Mouse (Mus musculus): Measurements from ENCODE around the gene Olfr1532-ps1. TPM values are rescaled to one million over a fixed set of nuclear protein-coding genes. Genes with fewer than 3 reads are reported as not detected.

Olfr1532-ps1 gene
- not detected for total RNA-seq (2023)

DNA sequence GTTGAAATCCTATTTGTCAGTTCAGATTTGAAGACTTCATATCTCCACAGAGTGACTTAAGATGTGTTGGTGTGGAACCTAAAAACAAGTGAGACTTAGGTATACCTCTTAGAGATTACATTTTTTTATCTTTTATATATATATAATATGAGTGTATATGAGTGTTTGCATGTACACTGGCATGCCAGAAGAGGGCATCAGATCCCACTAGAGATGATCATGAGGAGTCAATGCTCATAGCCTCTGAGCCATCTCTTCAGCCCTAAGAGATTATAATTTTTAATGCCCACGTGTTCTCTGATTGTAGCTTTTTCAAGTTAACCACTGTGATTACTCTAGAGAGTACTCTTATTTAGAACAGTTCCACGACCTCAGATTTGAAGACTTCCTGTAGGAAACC lies at the start of gene Olfr1532-ps1:
Olfr1532-ps1 (plus strand) TSS at position 326 of the 400 bp plus-strand sequence.

DNA sequence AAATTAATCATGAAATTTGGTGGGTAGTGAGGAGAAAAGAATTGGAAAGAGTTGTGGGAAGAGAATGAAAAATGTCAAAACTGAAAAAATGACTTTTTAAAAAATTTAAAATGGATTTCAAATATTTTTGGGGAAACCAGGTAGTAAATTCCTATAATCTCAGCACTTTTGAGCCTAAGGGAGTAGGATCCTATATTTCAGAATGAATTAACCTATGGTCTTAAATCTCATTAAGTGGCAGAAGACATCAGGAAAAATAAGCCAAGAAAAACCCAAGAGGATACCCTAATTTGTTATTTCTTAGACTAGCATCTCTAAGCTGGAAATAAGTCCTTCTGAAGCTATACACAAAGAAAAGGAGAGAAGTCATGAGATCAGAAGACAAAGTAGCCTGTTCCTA lies 44.9 kb upstream of the Olfr1532-ps1 start, which contains the start of gene Olfr704:
Olfr704 (plus strand) TSS at position 301 of the 400 bp plus-strand sequence.

DNA sequence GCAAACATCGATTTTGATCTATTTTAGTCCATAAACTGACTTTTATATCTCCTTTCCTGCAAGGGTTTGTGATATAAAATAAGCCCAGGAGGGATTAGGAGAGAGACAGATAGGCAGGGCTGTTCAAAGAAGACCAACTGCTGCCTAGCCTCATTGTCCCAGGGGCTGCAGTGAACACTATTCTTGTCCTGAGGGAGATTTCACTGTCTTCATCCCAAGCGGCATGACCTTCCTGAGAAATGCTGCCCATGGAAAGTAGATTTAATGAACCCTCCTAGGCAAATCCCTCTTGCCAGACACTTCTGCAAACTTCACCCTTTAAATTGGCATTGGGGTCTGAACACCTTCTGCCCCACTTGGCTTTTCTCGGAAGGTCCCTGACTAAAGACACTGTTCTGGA lies 31.0 kb upstream of the Olfr1532-ps1 start, which contains the start of gene Olfr705:
Olfr705 (minus strand) TSS at position 101 of the 400 bp plus-strand sequence.

DNA sequence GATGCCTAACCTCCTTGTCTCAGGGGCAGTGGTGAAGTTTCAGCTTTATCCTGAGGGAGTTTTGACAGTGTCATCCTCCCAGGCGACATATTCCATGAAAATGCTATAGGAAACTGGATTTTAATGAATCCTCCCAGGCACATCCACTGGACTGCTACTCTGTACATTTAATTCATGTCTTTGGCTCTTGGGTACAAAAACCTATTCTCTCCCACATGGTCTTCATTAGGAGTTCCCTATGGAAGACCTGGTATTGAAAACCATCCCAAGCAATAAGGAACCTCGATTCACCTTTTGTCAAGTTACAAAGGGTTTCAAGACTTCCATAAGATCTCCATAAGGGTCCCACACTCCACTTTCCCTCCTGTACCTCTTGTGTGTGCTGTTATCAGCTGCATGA lies 19.7 kb upstream of the Olfr1532-ps1 start, which contains the start of gene Olfr706:
Olfr706 (minus strand) TSS at position 101 of the 400 bp plus-strand sequence.

DNA sequence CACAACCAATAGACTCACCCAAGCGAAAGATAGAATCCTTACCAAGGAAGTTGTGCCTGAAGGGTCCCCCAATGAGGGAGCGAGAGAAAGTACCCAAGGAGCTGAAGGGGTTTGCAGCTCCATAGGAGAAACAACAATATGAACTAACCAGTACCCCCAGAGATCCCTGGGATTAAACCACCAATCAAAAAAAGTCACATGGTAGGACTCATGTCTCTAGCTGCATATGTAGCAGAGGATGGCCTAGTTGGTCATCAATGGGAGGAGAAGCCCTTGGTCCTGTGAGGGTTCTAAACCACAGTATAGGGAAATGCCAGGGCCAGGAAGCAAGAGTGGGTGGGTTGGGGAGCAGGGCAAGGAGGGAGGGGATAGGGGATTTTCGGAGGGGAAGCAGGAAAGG lies 6.7 kb upstream of the Olfr1532-ps1 start, which contains the start of gene Olfr707:
Olfr707 (minus strand) TSS at position 101 of the 400 bp plus-strand sequence.

DNA sequence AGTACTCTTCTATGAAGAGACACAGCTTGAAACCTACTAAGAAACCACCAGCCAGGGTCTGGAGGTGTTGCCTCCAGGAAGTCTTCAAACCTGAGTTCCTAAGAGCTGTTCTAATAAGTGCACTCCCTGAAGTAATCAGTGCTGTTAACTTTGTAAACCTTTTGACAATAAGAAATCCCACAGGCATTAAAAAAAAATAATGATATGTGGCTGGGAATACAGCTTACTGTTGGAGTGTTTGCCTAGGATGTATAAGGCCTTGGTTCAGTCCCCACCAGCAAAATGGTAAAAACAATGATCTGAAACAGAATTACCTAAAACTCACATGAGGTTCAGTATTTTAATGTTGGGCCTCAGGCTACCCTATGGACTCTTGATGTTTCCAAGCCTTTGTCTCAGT lies 24.3 kb downstream of the Olfr1532-ps1 start, which contains the start of gene Olfr709-ps1:
Olfr709-ps1 (minus strand) TSS at position 101 of the 400 bp plus-strand sequence.

DNA sequence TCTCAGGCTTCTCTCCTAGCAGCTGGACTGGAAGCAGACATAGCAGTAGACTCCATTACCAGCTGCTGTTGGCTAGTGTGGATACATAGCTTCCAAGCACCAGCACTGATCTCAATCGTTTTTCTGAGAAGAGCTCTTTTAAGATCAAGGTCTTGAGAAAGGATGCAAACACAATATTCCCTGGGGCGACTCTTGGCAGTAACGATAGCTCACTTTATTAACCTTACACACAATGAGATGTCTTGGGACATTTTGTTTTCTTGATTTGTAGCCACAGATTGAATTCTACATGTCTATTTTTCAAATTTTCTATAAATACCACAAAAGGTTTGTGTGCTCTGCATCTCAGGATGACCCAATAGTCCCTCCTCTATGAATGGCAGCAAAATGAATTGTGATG lies 40.4 kb downstream of the Olfr1532-ps1 start, which contains the start of gene Olfr710:
Olfr710 (minus strand) TSS at position 101 of the 400 bp plus-strand sequence.

DNA sequence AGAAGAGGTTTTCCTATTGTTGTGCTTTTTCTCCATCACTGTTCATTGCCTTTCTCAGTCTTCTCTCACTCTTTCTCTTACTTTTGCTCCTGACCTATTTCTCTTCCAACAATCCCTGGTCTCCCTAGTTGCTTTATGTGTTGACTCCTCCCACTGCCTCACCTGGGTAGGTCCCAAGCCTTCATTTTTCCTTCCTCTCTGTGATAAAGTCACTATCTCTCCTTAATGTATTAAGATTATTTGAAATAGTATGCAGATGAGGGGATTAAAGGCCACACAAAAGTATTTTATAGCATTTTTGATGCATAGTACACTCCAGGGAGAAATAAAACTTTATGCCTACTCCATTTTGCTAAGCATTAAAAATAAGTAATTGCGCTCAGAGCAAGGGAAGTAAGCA lies 56.0 kb downstream of the Olfr1532-ps1 start, which contains the start of gene Olfr6:
Olfr6 (minus strand) TSS at position 101 of the 400 bp plus-strand sequence.

Other genes with a start within 250 kb of the Olfr1532-ps1 start
- not detected for gene Olfr693, start 227.4 kb upstream of the Olfr1532-ps1 start, total RNA-seq (2023)
- not detected for gene Olfr694, start 216.2 kb upstream of the Olfr1532-ps1 start, total RNA-seq (2023)
- not detected for gene Olfr695, start 191.6 kb upstream of the Olfr1532-ps1 start, total RNA-seq (2023)
- gene Olfr697, start 165.6 kb upstream of the Olfr1532-ps1 start, total RNA-seq (2023), result not detected
- not detected for gene Olfr698, start 152.6 kb upstream of the Olfr1532-ps1 start, total RNA-seq (2023)
- not detected for gene Olfr699, start 114.8 kb upstream of the Olfr1532-ps1 start, total RNA-seq (2023)
- not detected for gene Olfr700, start 99.2 kb upstream of the Olfr1532-ps1 start, total RNA-seq (2023)
- gene Olfr701, start 93.9 kb upstream of the Olfr1532-ps1 start, total RNA-seq (2023), result not detected
- gene Olfr702, start 74.1 kb upstream of the Olfr1532-ps1 start, total RNA-seq (2023), result not detected
- gene Olfr703, start 64.6 kb upstream of the Olfr1532-ps1 start, total RNA-seq (2023), result not detected
- gene Olfr704, start 44.8 kb upstream of the Olfr1532-ps1 start, total RNA-seq (2023), result not detected
- not detected for gene Olfr705, start 31.1 kb upstream of the Olfr1532-ps1 start, total RNA-seq (2023)
- gene Olfr706, start 19.8 kb upstream of the Olfr1532-ps1 start, total RNA-seq (2023), result not detected
- gene Olfr707, start 6.8 kb upstream of the Olfr1532-ps1 start, total RNA-seq (2023), result not detected
- under 1 TPM; 0.09 to 0.15 TPM for gene Olfr709-ps1, start 24.2 kb downstream of the Olfr1532-ps1 start, total RNA-seq (2023)
- gene Olfr710, start 40.3 kb downstream of the Olfr1532-ps1 start, total RNA-seq (2023), result not detected
- gene Olfr6, start 55.9 kb downstream of the Olfr1532-ps1 start, total RNA-seq (2023), result not detected
- not detected for gene Olfr711, start 67.5 kb downstream of the Olfr1532-ps1 start, total RNA-seq (2023)
- not detected for gene Olfr2, start 98.1 kb downstream of the Olfr1532-ps1 start, total RNA-seq (2023)
- gene Olfr713, start 123.2 kb downstream of the Olfr1532-ps1 start, total RNA-seq (2023), result not detected
- not detected for gene Olfr714, start 163.0 kb downstream of the Olfr1532-ps1 start, total RNA-seq (2023)
- not detected for gene Olfr17, start 185.2 kb downstream of the Olfr1532-ps1 start, total RNA-seq (2023)
- not detected for gene Olfr715b, start 202.4 kb downstream of the Olfr1532-ps1 start, total RNA-seq (2023)
- gene Olfr715, start 223.1 kb downstream of the Olfr1532-ps1 start, total RNA-seq (2023), result not detected
- not detected for gene Olfr716, start 230.3 kb downstream of the Olfr1532-ps1 start, total RNA-seq (2023)

Measured in neutrophil, adult 83 days (primary cell).